Mouse (Mus musculus): ENCODE measurements around the gene Cblb.

DNA sequence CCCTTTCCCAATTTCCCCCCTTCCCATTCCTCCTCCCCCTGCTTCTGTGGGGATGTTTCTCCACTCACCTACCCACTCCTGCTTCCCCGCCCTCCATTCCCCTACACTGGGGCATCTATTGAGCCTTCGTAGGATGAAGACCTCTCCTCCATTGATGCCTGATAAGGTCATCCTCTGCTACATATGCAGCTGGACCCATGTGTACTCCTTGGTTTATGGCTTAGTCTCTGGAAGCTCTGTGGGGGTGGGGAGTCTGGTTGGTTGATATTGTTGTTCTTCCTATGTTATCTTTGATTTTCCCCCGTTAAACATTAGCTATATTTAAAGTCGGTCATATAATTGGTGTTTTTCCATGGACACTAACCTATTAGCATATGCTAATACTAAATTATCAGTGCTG, 3.7 kb upstream of the Cblb start:
- TF ChIP-seq MAX (IDR thresholded peaks at IDR 0.05): no peak
- no peak for TF ChIP-seq CTCF (IDR thresholded peaks at IDR 0.05; ENCODE audit: control insufficient read depth, insufficient read depth, insufficient read length)
- TF ChIP-seq USF1 (IDR thresholded peaks at IDR 0.05; ENCODE audit: low read depth): no peak
